Mouse (Mus musculus): ENCODE measurements around the gene Cmklr1.
A peak's percentile ranks its signal among the peaks of the same experiment; 100 is the strongest.
"Not testable (repeated sequence)": the region's sequence is repeated elsewhere in the genome, so short reads cannot be mapped to it uniquely, and the experiment has no call there.

The Cmklr1 gene

DNA sequence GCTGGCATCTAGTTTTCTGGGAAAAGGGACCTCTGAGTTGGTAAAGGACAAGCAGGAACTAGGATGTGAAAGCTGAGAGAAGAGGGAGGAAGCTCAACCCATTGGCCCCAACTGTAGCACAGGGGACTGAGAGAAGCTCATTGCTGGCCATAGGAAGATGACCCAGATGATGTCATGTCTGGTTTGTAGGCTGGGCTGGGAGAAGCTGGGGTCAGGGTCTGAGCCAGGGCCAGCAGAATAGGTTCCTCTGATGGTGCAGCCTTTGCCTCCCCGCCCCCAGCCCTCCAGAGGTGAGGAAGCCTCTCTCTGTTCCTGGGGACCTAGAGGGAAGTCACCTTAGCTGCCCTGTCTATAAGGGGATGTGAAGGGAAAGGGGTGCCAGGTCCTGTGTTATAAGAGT is 31.1 kb downstream of the Cmklr1 start:
- DNase-seq = no peak

GRCm38 (mm10) chr5:113618716-113619115 is 31.5 kb downstream of the Cmklr1 start:
- DNase-seq = no peak

DNA sequence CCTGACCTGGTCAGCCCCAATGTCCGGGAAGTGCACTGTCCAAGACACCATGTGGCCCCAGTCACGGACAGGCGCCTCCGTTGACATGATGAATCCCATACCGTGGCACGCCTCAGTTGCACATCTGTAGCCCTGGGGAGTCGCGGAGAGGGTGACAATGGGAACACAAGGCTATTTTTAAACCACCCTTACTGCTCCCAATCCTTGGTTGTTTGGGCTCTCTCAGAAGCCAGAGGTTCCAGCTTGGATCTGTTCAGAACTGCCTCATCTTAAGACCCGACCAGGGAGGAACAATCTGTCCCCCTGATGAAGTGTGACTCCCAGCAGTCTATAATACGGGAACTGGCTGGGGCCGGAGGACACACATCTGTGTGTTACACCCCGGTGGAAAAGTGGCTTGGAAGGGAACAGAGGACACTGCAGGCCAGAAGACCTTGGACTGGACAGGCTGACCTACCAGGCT is 38.4 kb downstream of the Cmklr1 start:
- DNase-seq = peak; percentile 56 to 91

DNA sequence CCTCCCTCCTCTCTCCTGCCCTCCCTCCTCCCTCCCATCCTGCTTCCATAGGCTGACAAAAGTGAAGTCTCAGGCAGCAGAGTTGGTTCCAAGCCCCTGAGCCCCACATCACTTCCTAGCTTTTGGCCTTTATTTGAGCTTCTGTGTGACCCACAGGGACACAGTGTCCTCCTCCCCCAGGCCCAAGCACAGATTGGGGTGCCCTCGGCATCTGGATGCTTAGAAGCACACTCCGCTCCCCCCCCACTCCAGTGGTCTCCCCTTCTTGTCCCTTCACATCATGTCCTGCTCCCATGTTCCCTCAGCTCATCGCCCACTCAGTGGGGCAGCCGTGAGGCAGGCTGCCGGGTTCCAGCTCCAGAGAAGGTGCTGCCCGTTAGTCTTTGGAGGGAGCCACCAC is 39.1 kb downstream of the Cmklr1 start:
- DNase-seq = no peak

- no peak for DNase-seq
These were observed 39.7 kb downstream of the Cmklr1 start for GRCm38 (mm10) chr5:113610490-113610889.

GRCm38 (mm10) chr5:113609891-113610290 is 40.3 kb downstream of the Cmklr1 start:
- DNase-seq = no peak

DNA sequence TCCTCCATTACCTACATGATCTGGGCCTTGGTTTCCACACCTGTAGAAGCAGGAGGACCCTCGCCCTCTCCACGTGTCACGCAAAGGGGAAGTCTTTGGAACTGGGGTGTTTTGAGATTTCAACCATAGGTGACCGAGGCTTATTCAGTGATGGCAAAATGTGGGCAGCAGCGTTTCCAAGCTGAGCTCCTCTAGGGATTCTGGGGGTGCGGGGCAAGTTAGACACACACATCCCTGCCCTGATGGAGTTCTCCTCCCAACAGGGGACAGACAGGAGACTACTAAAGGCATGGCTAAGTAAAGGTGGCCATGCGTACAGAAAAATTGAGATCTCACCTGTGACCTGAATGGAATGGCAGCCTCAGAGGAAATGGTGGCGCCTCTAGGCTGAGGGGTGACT is 41.7 kb downstream of the Cmklr1 start:
- DNase-seq = no peak

DNA sequence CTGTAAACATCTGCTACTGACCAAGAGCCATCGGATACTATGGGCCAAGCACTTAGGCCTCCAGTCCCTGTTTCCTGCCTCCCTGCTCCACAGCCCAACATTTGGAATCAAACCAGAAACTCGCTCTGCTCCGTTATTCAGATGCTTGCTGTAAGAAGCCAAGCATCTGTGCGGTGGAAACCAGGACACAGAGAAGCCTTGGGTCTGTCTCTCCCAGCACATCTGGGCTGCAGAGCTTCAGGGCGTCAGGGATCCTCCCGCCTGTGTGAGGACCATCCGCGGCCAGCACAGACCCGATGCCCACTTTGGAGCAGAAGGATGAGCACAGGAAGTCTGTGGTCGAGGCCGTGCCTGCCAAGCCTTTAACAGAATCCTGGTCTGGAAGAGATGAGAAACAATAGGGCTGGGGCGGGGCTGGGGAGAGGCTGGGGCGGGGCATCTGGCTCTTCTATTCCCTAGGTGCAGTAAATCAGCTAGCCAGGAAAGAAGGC is 42.2 kb downstream of the Cmklr1 start:
- peak; percentile 31 to 54 for DNase-seq

DNA sequence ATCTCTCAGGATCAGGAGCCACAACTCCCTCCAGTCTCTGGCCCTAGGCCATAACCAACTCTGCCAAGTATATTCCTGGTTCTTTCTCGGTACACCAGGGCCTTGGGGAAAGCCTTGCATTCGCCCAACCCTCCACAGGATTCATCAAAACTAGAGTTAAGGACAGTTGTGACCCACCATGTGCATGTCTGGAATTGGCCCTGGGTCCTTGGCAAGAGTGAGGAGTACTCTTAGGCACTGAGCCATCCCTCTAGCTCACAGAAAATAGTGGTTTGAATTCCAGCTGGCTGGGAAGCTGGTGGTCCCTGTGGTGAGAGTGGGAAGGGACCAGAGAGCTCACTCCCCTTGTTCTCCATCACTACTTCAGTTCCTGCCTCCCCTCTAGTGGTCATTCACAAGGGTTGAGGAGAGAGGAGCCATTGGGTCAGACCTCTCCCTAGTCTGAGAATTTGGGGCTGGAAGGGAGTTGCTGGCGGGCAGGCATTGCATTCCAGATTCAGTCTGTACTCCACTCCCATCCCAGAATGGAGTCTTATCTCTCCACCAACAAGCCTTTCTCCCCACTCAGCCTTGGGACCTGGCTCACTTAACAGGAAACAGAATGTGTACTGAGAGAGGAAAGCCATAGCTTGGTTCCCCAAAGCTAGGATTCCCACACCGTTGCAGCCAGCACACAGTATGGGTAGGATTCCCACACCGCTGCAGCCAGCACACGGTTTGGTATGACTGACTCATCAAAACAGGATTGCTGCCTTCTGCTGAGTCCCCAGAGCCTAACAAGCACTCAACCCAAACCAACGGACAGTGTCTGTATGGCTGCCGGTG is 43.1 kb downstream of the Cmklr1 start:
- DNase-seq = peak; percentile 24 to 62

DNA sequence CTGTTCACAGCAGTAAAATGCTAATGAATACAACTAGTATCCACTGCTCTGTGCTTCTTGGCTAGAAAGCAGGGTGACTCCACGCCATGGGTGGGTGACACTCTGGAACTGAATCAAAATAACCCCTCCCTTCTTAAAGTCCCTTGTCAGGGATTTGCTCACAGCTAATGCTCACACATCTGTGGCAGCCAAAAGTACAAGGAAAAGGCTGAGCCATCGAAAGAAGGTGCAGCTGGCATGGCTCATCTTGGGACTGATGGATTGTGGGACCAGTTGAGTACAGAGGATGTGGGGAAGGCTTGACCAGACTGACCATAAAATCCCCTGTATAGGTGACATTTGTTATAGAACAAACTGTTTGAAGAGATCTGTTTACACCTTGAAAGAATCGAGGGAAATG is 44.1 kb downstream of the Cmklr1 start:
- peak in 1 of 2 experiments; percentile 63 for DNase-seq

GRCm38 (mm10) chr5:113604758-113605157 is 45.5 kb downstream of the Cmklr1 start:
- no peak for DNase-seq

- DNase-seq = no peak
These were observed 46.8 kb downstream of the Cmklr1 start for GRCm38 (mm10) chr5:113603471-113603870.

DNA sequence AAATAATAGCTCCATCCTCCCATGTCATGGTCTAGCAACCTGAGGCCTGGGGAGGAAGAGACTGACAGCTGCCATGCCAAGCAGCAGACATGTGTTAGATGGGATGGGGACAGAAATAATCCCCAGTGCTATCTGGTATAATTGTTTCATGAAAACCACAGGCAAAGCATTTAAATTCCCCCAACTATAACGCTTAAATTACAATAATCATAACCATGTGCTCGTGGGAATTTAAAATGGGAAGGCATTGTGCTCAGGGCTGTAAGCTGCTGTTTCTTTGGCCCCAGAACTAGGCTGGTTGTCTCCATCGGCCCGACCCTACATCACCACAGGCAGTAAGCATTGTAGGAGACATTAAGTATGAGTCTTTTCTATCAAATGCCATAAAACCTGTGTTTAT is 49.4 kb downstream of the Cmklr1 start:
- no peak for DNase-seq

DNA sequence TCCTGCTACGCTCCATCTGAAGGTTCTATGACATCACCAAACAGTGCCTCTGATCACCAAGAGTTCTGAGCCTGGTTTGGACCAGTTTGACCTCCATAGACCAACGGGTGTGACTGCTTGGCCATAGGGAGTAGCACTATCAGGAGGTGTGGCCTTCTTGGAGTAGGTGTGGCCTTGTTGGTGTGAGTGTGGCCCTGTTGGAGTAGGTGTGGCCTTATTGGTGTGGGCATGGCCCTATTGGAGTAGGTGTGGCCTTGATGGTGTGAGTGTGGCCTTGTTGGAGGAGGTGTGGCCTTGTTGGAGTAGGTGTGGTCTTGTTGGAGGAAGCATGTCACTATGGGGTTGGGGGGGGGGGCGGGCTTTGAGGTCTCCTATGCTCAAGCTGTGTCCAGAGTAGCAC is 50.0 kb downstream of the Cmklr1 start:
- DNase-seq = no peak

- DNase-seq = no peak
These were observed 53.4 kb downstream of the Cmklr1 start for GRCm38 (mm10) chr5:113596780-113597353.

DNA sequence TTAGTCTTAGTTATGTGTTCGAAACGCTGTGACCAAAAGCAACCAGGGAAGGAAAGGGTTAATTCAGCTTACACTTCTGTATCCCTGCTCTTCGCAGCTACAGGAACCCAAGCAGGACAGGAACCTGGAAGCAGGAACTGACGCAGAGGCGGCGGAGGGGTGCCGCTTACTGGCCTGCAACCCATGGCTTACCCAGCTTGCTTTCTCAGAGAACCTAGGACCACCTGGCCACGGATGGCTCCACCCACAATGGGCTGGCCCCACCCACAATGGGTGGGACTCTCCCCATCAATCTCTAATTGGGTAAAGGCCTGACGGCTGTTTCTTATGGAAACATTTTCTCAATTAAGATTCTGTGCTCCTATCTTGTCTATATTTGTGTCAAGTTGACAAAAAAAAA is 54.0 kb downstream of the Cmklr1 start:
- DNase-seq = no peak

DNA sequence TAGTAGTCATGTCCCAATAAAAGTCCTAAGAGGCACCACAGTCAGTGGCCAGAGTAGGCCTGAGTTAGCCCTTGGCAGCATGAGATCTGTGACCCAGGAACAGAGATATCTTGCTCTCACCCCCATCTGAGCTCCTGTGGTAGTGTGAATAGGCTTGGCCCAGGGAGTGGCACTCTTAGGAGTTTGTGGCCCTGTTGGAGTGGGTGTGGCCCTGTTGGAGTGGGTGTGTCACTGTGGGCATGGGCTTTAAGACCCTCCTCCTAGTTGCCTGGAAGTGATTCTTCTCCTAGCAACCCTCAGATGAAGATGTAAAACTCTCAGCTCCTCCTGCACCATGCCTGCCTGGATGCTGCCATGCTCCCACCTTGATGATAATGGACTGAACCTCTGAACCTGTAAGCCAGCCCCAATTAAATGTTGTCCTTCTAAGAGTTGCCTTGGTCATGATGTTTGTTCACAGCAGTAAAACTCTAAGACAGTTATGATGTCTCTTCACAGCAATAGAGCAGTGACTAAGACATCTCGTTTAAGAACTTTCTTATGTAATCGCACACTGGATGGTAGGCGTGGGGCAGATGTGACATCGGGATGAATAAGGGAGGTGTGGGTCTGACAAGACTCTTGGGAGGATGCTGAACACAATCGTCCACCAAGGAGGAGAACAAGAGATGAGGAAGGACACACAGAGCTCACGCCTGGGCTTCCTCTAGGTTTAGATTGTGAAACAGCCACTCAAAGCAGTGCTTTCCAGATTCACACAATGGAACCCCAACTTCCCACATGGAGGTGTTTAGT is 56.1 kb downstream of the Cmklr1 start:
- DNase-seq = no peak

DNA sequence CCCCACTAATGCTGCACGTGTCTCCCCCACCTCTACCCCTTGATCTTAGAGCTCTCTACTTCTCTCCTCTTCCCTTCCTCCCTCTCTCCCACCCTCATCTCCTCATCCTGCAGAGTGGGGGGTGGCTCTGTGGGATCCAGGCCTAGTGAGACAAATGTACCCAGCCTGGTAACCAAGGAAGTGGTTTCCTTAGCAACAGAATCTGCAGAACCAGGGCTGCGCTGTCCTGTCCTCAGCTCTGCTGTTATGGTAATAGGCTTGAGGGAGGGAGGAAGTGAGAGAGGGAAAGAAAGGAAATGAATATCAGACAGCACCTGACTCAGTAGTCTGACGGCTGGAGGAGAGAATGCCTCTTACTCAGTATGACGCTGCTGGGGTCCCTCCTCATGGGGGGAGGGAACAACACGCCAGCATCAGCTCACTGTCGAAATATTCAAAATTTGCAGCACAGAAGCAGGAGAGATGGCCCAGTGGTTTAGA is 58.4 kb downstream of the Cmklr1 start:
- DNase-seq = no peak

DNA sequence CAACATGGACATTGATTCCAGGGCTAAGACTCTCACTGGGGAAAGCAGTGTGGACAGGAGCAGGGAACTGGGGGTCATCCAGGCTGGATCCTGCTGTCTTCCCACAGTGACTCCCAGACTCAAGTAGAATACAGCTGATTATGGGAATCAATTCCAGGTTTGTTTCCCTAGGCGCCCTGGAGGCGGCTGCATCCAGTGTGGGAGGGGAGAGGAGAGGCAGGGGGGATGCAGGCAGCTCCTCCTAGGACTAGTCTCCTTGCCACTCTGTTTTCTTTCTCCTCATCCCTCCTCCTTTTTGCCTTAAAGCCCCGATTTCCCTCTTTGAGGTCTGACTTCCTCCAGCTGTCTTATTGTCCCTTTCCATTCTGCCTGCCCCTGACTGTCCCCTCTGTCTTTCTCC is 59.1 kb downstream of the Cmklr1 start:
- DNase-seq = no peak

DNA sequence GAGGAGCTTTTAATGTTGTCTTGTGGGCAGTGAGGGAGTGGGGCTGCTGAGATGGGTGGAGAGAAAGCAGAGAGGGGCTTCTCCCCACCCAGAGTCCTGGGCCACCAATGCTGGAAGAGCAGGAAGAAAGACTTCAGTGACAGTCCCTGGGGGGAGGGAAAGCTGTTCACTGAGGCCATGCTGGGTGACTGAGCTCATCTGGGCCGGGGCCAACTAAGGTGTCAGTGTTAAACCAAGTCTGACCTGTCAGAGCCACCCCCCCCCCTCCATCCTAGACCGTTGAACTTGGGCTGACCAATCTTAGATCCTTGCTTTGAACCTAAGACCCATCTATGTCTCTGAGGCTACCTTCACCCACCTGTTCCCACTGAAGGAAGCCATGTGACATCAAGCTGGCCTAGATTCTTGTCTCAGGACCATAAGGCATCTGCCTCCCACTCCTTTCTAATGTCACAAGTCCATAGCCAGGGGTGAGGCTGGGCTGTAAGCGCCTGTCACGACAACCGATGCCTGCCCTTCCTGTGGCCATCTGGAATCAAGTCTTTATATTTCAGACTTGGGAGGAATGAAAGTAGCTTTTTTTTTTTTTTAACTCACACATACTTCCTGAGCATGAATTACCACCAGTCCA is 60.1 kb downstream of the Cmklr1 start:
- DNase-seq = no peak

- not testable (repeated sequence) for DNase-seq
These were observed 63.8 kb downstream of the Cmklr1 start for GRCm38 (mm10) chr5:113586458-113586849.

GRCm38 (mm10) chr5:113585619-113586457 is 64.4 kb downstream of the Cmklr1 start:
- not testable (repeated sequence) for DNase-seq

All from lung, postnatal 4 days (tissue).